Comparison of ENCODE assay signal across 7 mouse cellular contexts in the genomic region with DNA sequence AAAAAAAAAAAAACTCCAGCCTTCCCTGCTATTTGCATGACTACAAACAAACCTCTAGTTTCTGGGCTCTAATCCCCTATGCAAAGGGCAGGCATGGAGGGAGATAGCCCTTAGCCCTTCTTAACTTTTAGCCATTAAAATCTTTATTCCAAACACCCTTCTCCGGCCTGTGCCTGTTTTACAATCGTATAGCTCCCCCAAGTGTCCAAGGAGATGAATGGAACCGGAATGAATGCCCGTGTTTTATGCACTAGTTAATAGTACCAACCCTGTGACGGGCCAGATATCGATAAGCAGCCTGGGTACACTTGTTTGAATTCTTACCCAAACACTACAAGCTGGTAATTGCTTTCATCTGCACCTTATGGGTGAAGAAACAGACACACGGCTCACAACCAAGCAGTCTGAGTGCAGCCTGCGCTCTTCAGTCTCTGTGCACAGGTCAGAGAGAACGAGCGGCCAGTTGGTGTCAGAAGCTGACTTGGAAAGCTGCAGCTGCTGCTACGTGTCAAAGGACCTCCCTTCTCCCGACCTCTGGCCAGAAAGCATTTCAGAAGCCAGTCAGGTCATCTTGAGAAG.
DNase-seq lines count a peak whose midpoint lies in the region; ATAC-seq and TF ChIP-seq lines count a peak whose summit lies in the region.

No protein-coding gene starts in this region.

- H3K27ac ChIP-seq in heart, postnatal 0 days (ENCODE audit: low read depth): no peak overlapping the region

- no peaks in the 10 kb centered on the region for H3K36me3 ChIP-seq in E14TG2a.4 (ENCODE audit: insufficient read depth, low read length)
- H3K36me3 ChIP-seq in heart, postnatal 0 days (replicated peaks; ENCODE audit: control insufficient read depth, insufficient read depth, low read length): no peaks in the 10 kb centered on the region

- peak; percentile 50 for TF ChIP-seq CTCF in E14TG2a.4 (conservative IDR thresholded peaks at IDR 0.05; ENCODE audit: low read length)
- TF ChIP-seq CTCF in heart, postnatal 0 days (IDR thresholded peaks at IDR 0.05; ENCODE audit: low read depth): peak; percentile 73

- no peak for TF ChIP-seq EP300 in heart, postnatal 0 days (IDR thresholded peaks at IDR 0.05; ENCODE audit: low read depth)

- DNase-seq in 3T3-L1 (ENCODE audit: low read depth, low spot score): peak; percentile 66
- DNase-seq in embryo, embryonic 11 days: peak; percentile 72
- peak; percentile 74 for DNase-seq in heart, postnatal 0 days (ENCODE audit: low spot score)
- peak; percentile 35 for DNase-seq in layer of hippocampus, adult 9-10 months (ENCODE audit: low spot score)
- DNase-seq in thymus, postnatal 10 days (ENCODE audit: low spot score in 2 of 2): no peak

- 24% methylated on average over 12 of the region's 12 CpGs for WGBS in heart, postnatal 0 days

- H3K27me3 ChIP-seq in E14TG2a.4 (ENCODE audit: insufficient read depth, low read length): no peaks in the 10 kb centered on the region
- no peaks in the 10 kb centered on the region for H3K27me3 ChIP-seq in heart, postnatal 0 days (ENCODE audit: control insufficient read depth, insufficient read depth, low read length)

- peak overlapping the region; percentile 42; the same call in 1 of the 2 replicates for H3K4me2 ChIP-seq in heart, postnatal 0 days (ENCODE audit: low read depth, low read length)

- H3K4me1 ChIP-seq in E14TG2a.4 (replicated peaks; ENCODE audit: low read depth, low read length): no peaks in the 10 kb centered on the region; the same call in 1 of the 2 replicates
- H3K4me1 ChIP-seq in heart, postnatal 0 days (ENCODE audit: control insufficient read depth, insufficient read depth): peaks cover 4% of the 10 kb centered on the region; the same call in 1 of the 2 replicates

- no peaks in the 10 kb centered on the region for H3K9me3 ChIP-seq in E14TG2a.4 (ENCODE audit: low read length)
- H3K9me3 ChIP-seq in heart, postnatal 0 days (replicated peaks; ENCODE audit: control insufficient read depth, low read length): no peaks in the 10 kb centered on the region

- H3K4me3 ChIP-seq in E14TG2a.4 (replicated peaks; ENCODE audit: low read length): no peak overlapping the region
- H3K4me3 ChIP-seq in heart, postnatal 0 days (ENCODE audit: low read depth, low read length): no peak overlapping the region

- H3K9ac ChIP-seq in heart, postnatal 0 days (replicated peaks; ENCODE audit: low read depth, low read length): no peak overlapping the region

- ATAC-seq in heart, postnatal 0 days (ENCODE audit: insufficient read depth, low read depth): peak; percentile 74
- ATAC-seq in megakaryocyte progenitor cell, adult 5-6 weeks (replicated peaks; ENCODE audit: poor library complexity): peak; percentile 79

Comparison
In these comparisons a context has a peak if more than half of its experiments do, and no peak if none do; other contexts are left out.
1. DNase-seq: peak in 3T3-L1 (single experiment), embryo, embryonic 11 days (single experiment), heart, postnatal 0 days (single experiment) and layer of hippocampus, adult 9-10 months (single experiment); none in thymus, postnatal 10 days (0 of 2).